ENCODE assay signal across 14 mouse cellular contexts in genomic region chr6:114854368-114854767, GRCm38 (mm10).
A peak's percentile ranks its signal among the peaks of the same experiment; 100 is the strongest.
DNase-seq lines count a peak whose midpoint lies in the region; ATAC-seq and TF ChIP-seq lines count a peak whose summit lies in the region.
"Had no signal": no experiment of that assay in that cellular context is flagged by ENCODE, and none has a peak within 500 bp of the region (broad histone marks: within the 10 kb centered on the region; RNA-seq: fewer than 3 reads in every experiment).

No protein-coding gene starts in this region.

- no peak overlapping the region for H3K4me3 ChIP-seq in forebrain, embryonic 14.5 days (ENCODE audit: low read depth, low read length)
- no peak overlapping the region for H3K4me3 ChIP-seq in forebrain, postnatal 0 days (ENCODE audit: low read depth, low read length)
- H3K4me3 ChIP-seq in kidney, postnatal 0 days (replicated peaks; ENCODE audit: low read depth, low read length): no peak overlapping the region
- no peak overlapping the region for H3K4me3 ChIP-seq in embryonic facial prominence, embryonic 15.5 days (replicated peaks)

- H3K9me3 ChIP-seq in forebrain, embryonic 14.5 days (replicated peaks; ENCODE audit: control insufficient read depth, low read length): no peaks in the 10 kb centered on the region
- H3K9me3 ChIP-seq in forebrain, postnatal 0 days (ENCODE audit: low read length): no peaks in the 10 kb centered on the region
- no peaks in the 10 kb centered on the region for H3K9me3 ChIP-seq in kidney, postnatal 0 days (replicated peaks; ENCODE audit: low read length)
- no peaks in the 10 kb centered on the region for H3K9me3 ChIP-seq in embryonic facial prominence, embryonic 15.5 days (replicated peaks)

- H3K4me1 ChIP-seq in forebrain, embryonic 14.5 days (ENCODE audit: control insufficient read depth, insufficient read depth, low read length): 0 out of 2 replicates have a peak, but pooled peaks cover 2% of the 10 kb centered on the region
- H3K4me1 ChIP-seq in forebrain, postnatal 0 days (ENCODE audit: insufficient read depth): no peaks in the 10 kb centered on the region
- H3K4me1 ChIP-seq in kidney, postnatal 0 days (replicated peaks; ENCODE audit: insufficient read depth, low read length): peaks cover 38% of the 10 kb centered on the region
- peaks cover 54% of the 10 kb centered on the region for H3K4me1 ChIP-seq in embryonic facial prominence, embryonic 15.5 days

- no peak overlapping the region for H3K4me2 ChIP-seq in forebrain, embryonic 14.5 days (ENCODE audit: low read length)
- no peak overlapping the region for H3K4me2 ChIP-seq in forebrain, postnatal 0 days (ENCODE audit: low read depth)
- no peak overlapping the region for H3K4me2 ChIP-seq in kidney, postnatal 0 days (ENCODE audit: low read length)
- no peak overlapping the region for H3K4me2 ChIP-seq in embryonic facial prominence, embryonic 15.5 days (replicated peaks)

- peaks cover 8% of the 10 kb centered on the region for H3K36me3 ChIP-seq in forebrain, embryonic 14.5 days (ENCODE audit: control insufficient read depth, insufficient read depth, low read length)
- H3K36me3 ChIP-seq in forebrain, postnatal 0 days (ENCODE audit: insufficient read depth): peaks cover 2% of the 10 kb centered on the region; the same call in 1 of the 2 replicates
- H3K36me3 ChIP-seq in kidney, postnatal 0 days (ENCODE audit: insufficient read depth, low read length): peaks cover 6% of the 10 kb centered on the region; the same call in 1 of the 2 replicates
- peaks cover 12% of the 10 kb centered on the region for H3K36me3 ChIP-seq in embryonic facial prominence, embryonic 15.5 days

- peak; percentile 26 for DNase-seq in forebrain, embryonic 14.5 days (ENCODE audit: low spot score)
- no peak for DNase-seq in forebrain, postnatal 0 days
- DNase-seq in kidney, postnatal 0 days (ENCODE audit: low spot score): peak; percentile 74
- no peak for DNase-seq in kidney, postnatal 14 days
- DNase-seq in Muller cell, postnatal 12 days (ENCODE audit: inconsistent ontology term): peak; percentile 66
- DNase-seq in ovary, postnatal 36 days (ENCODE audit: low spot score): no peak
- no peak for DNase-seq in adrenal gland, postnatal 10 days
- DNase-seq: cerebellum, adult 9-10 months; kidney, adult 9 months; lung, postnatal 10 days; right cerebral cortex, adult 18-20 months had no signal

- H3K27me3 ChIP-seq in forebrain, embryonic 14.5 days (replicated peaks; ENCODE audit: control insufficient read depth, insufficient read depth, low read length): no peaks in the 10 kb centered on the region
- H3K27me3 ChIP-seq in forebrain, postnatal 0 days (ENCODE audit: insufficient read depth, low read length): no peaks in the 10 kb centered on the region
- H3K27me3 ChIP-seq in kidney, postnatal 0 days (ENCODE audit: insufficient read depth, low read length): no peaks in the 10 kb centered on the region
- H3K27me3 ChIP-seq in embryonic facial prominence, embryonic 15.5 days: no peaks in the 10 kb centered on the region
- H3K27me3 ChIP-seq: Patski had no signal

- no peak overlapping the region for H3K9ac ChIP-seq in forebrain, embryonic 14.5 days (ENCODE audit: low read length)
- H3K9ac ChIP-seq in forebrain, postnatal 0 days: no peak overlapping the region
- no peak overlapping the region for H3K9ac ChIP-seq in kidney, postnatal 0 days (ENCODE audit: low read depth, low read length)
- H3K9ac ChIP-seq in embryonic facial prominence, embryonic 15.5 days: no peak overlapping the region

- no peak overlapping the region for H3K27ac ChIP-seq in forebrain, embryonic 14.5 days (ENCODE audit: low read depth, low read length)
- no peak overlapping the region for H3K27ac ChIP-seq in forebrain, postnatal 0 days (ENCODE audit: low read depth, low read length)
- H3K27ac ChIP-seq in kidney, postnatal 0 days: no peak overlapping the region
- H3K27ac ChIP-seq in embryonic facial prominence, embryonic 15.5 days (replicated peaks): peak overlapping the region; percentile 60

- WGBS in forebrain, embryonic 14.5 days: 44% methylated on average over 2 of the region's 2 CpGs
- WGBS in forebrain, postnatal 0 days: 41% methylated on average over 2 of the region's 2 CpGs
- 16% methylated on average over 2 of the region's 2 CpGs for WGBS in kidney, postnatal 0 days
- 39% methylated on average over 2 of the region's 2 CpGs for WGBS in embryonic facial prominence, embryonic 15.5 days

- peak; percentile 41; the same call in 1 of the 2 replicates for ATAC-seq in forebrain, embryonic 14.5 days
- no peak for ATAC-seq in forebrain, postnatal 0 days
- peak; percentile 38 for ATAC-seq in kidney, postnatal 0 days (replicated peaks; ENCODE audit: low FRiP score, low read depth)
- no peak for ATAC-seq in embryonic facial prominence, embryonic 15.5 days (ENCODE audit: insufficient number of reproducible peaks, low FRiP score, low TSS enrichment, low read depth)
- ATAC-seq: forebrain, embryonic 16.5 days; Patski had no signal

- TF ChIP-seq CTCF in forebrain, postnatal 0 days (IDR thresholded peaks at IDR 0.05; ENCODE audit: low read depth): no peak
- TF ChIP-seq CTCF in kidney, postnatal 0 days (IDR thresholded peaks at IDR 0.05; ENCODE audit: low read depth): no peak

Comparison
In these comparisons a context has a peak if more than half of its experiments do, and no peak if none do; other contexts are left out.
1. ATAC-seq: peak in forebrain, embryonic 14.5 days (single experiment) and kidney, postnatal 0 days (single experiment); none in forebrain, postnatal 0 days (single experiment) and embryonic facial prominence, embryonic 15.5 days (single experiment).
2. DNase-seq: peak in forebrain, embryonic 14.5 days (single experiment), kidney, postnatal 0 days (single experiment) and Muller cell, postnatal 12 days (single experiment); none in forebrain, postnatal 0 days (single experiment), kidney, postnatal 14 days (single experiment), ovary, postnatal 36 days (single experiment) and adrenal gland, postnatal 10 days (single experiment).